Mouse (Mus musculus): ENCODE results near the gene Vps45.

GRCm38 (mm10) chr3:96008463-96008862, 49.8 kb downstream of the Vps45 start:
- TF ChIP-seq POLR2A (IDR thresholded peaks at IDR 0.05; ENCODE audit: control insufficient read depth, extremely low read depth, insufficient read depth, low read length, poor library complexity) (no peak), CTCF (IDR thresholded peaks at IDR 0.05; ENCODE audit: borderline replicate concordance, control insufficient read depth, extremely low read depth, insufficient read depth, low read length, poor library complexity) (no peak)

Measured in thymus, adult 2 months (tissue).